Comparison of ENCODE assay signal across 17 mouse cellular contexts in genomic region chr2:60901013-60901412, GRCm38 (mm10).
DNase-seq lines count a peak whose midpoint lies in the region; ATAC-seq and TF ChIP-seq lines count a peak whose summit lies in the region.
"Had no signal": no experiment of that assay in that cellular context is flagged by ENCODE, and none has a peak within 500 bp of the region (broad histone marks: within the 10 kb centered on the region; RNA-seq: fewer than 3 reads in every experiment).

No protein-coding gene starts in this region.

- intact Hi-C loops in heart, adult 2 months (cut with DNase I): loop anchor here (1.0 to 10.0 kb wide), 5 partner anchors 20 to 396 kb away; no protein-coding TSS in a partner anchor
- intact Hi-C loops in heart, postnatal 25 days (cut with DNase I): loop anchor here (2.0 to 10.0 kb wide), 4 partner anchors 16 to 394 kb away; no protein-coding TSS in a partner anchor

- peak overlapping the region; percentile 15 for H3K4me3 ChIP-seq in heart, adult 2 months
- no peak overlapping the region for H3K4me3 ChIP-seq in kidney, embryonic 15.5 days (replicated peaks)
- no peak overlapping the region for H3K4me3 ChIP-seq in kidney, embryonic 16.5 days (ENCODE audit: low read length)
- peak overlapping the region; percentile 18; the same call in 1 of the 2 replicates for H3K4me3 ChIP-seq in lung, postnatal 0 days (ENCODE audit: low read depth, low read length)
- H3K4me3 ChIP-seq: hindbrain, embryonic 10.5 days; midbrain, embryonic 15.5 days; neural tube, embryonic 15.5 days had no signal

- no peak for TF ChIP-seq CTCF in heart, adult 2 months (IDR thresholded peaks at IDR 0.05)
- no peak for TF ChIP-seq CTCF in lung, postnatal 0 days (IDR thresholded peaks at IDR 0.05)

- H3K27ac ChIP-seq in heart, adult 2 months: peak overlapping the region; percentile 72
- peak overlapping the region; percentile 58; the same call in 1 of the 2 replicates for H3K27ac ChIP-seq in kidney, embryonic 15.5 days
- no peak overlapping the region for H3K27ac ChIP-seq in kidney, embryonic 16.5 days (ENCODE audit: low read length)
- peak overlapping the region; percentile 93; the same call in 1 of the 2 replicates for H3K27ac ChIP-seq in lung, postnatal 0 days (ENCODE audit: low read length)
- H3K27ac ChIP-seq: liver, embryonic 14.5 days; midbrain, embryonic 15.5 days; neural tube, embryonic 15.5 days had no signal

- WGBS in heart, adult 2 months: 52% methylated on average over 6 of the region's 6 CpGs
- 80% methylated on average over 6 of the region's 6 CpGs for WGBS in kidney, embryonic 15.5 days
- 82% methylated on average over 6 of the region's 6 CpGs for WGBS in kidney, embryonic 16.5 days
- WGBS in lung, postnatal 0 days: 69% methylated on average over 6 of the region's 6 CpGs

- H3K9me3 ChIP-seq in kidney, embryonic 15.5 days (replicated peaks): no peaks in the 10 kb centered on the region
- no peaks in the 10 kb centered on the region for H3K9me3 ChIP-seq in kidney, embryonic 16.5 days (ENCODE audit: low read length)
- no peaks in the 10 kb centered on the region for H3K9me3 ChIP-seq in lung, postnatal 0 days (ENCODE audit: low read length)
- H3K9me3 ChIP-seq: G1E; hindbrain, embryonic 10.5 days; midbrain, embryonic 15.5 days; neural tube, embryonic 15.5 days had no signal

- no peak for TF ChIP-seq POLR2A in heart, adult 2 months (IDR thresholded peaks at IDR 0.05; ENCODE audit: insufficient read depth, low read depth, low read length)

- H3K36me3 ChIP-seq in heart, adult 2 months (ENCODE audit: control insufficient read depth, insufficient read depth, low read length): peaks cover 28% of the 10 kb centered on the region
- H3K36me3 ChIP-seq in kidney, embryonic 15.5 days: no peaks in the 10 kb centered on the region
- no peaks in the 10 kb centered on the region for H3K36me3 ChIP-seq in kidney, embryonic 16.5 days (ENCODE audit: insufficient read depth, low read length)
- H3K36me3 ChIP-seq in lung, postnatal 0 days (ENCODE audit: insufficient read depth, low read length): no peaks in the 10 kb centered on the region
- H3K36me3 ChIP-seq: G1E; hindbrain, embryonic 10.5 days; midbrain, embryonic 15.5 days; neural tube, embryonic 15.5 days had no signal

- H3K79me2 ChIP-seq in heart, adult 2 months (replicated peaks; ENCODE audit: control insufficient read depth, insufficient read depth, low read length): no peaks in the 10 kb centered on the region

- DNase-seq in heart, adult 2 months: no peak
- DNase-seq in heart, postnatal 25 days (ENCODE audit: low spot score): no peak
- no peak for DNase-seq in lung, postnatal 0 days (ENCODE audit: low spot score)
- no peak for DNase-seq in lung, adult 18-20 months
- no peak for DNase-seq in spleen, postnatal 10 days (ENCODE audit: low spot score in 2 of 2)
- DNase-seq: cerebellum, adult 18-20 months; cerebellum, postnatal 25 days; embryo, embryonic 11 days; thymus, postnatal 36 days had no signal

- H3K9ac ChIP-seq in heart, adult 2 months (ENCODE audit: low read depth, low read length): no peak overlapping the region
- no peak overlapping the region for H3K9ac ChIP-seq in kidney, embryonic 15.5 days
- no peak overlapping the region for H3K9ac ChIP-seq in kidney, embryonic 16.5 days (replicated peaks; ENCODE audit: low read length)
- H3K9ac ChIP-seq in lung, postnatal 0 days (replicated peaks; ENCODE audit: low read depth): no peak overlapping the region
- H3K9ac ChIP-seq: liver, embryonic 14.5 days; midbrain, embryonic 15.5 days; neural tube, embryonic 15.5 days had no signal

- H3K4me1 ChIP-seq in heart, adult 2 months (ENCODE audit: control insufficient read depth, insufficient read depth, low read length): peaks cover 21% of the 10 kb centered on the region
- H3K4me1 ChIP-seq in kidney, embryonic 15.5 days: peaks cover 29% of the 10 kb centered on the region
- H3K4me1 ChIP-seq in kidney, embryonic 16.5 days (ENCODE audit: insufficient read depth, low read length): peaks cover 34% of the 10 kb centered on the region
- peaks cover 12% of the 10 kb centered on the region; the same call in 1 of the 2 replicates for H3K4me1 ChIP-seq in lung, postnatal 0 days (ENCODE audit: insufficient read depth, low read depth, low read length)
- H3K4me1 ChIP-seq: hindbrain, embryonic 10.5 days; midbrain, embryonic 15.5 days; neural tube, embryonic 15.5 days had no signal

- no peaks in the 10 kb centered on the region for H3K27me3 ChIP-seq in heart, adult 2 months (ENCODE audit: control insufficient read depth, insufficient read depth, low read length)
- H3K27me3 ChIP-seq in kidney, embryonic 15.5 days: no peaks in the 10 kb centered on the region
- H3K27me3 ChIP-seq in kidney, embryonic 16.5 days (ENCODE audit: insufficient read depth, low read length): no peaks in the 10 kb centered on the region
- no peaks in the 10 kb centered on the region for H3K27me3 ChIP-seq in lung, postnatal 0 days (replicated peaks; ENCODE audit: insufficient read depth, low read length)
- H3K27me3 ChIP-seq: midbrain, embryonic 15.5 days; neural tube, embryonic 15.5 days had no signal

- no peak for ATAC-seq in kidney, embryonic 15.5 days (replicated peaks; ENCODE audit: low FRiP score)
- no peak for ATAC-seq in kidney, embryonic 16.5 days (ENCODE audit: low FRiP score, low TSS enrichment)
- no peak for ATAC-seq in lung, postnatal 0 days
- ATAC-seq: forebrain, embryonic 16.5 days; midbrain, embryonic 15.5 days had no signal

- H3K4me2 ChIP-seq in kidney, embryonic 15.5 days: no peak overlapping the region
- no peak overlapping the region for H3K4me2 ChIP-seq in kidney, embryonic 16.5 days (replicated peaks; ENCODE audit: low read depth, low read length)
- peak overlapping the region; percentile 49; the same call in 1 of the 2 replicates for H3K4me2 ChIP-seq in lung, postnatal 0 days (replicated peaks; ENCODE audit: low read depth, low read length)
- H3K4me2 ChIP-seq: midbrain, embryonic 15.5 days; neural tube, embryonic 15.5 days had no signal

- no peak for TF ChIP-seq EP300 in heart, adult 2 months (IDR thresholded peaks at IDR 0.05; ENCODE audit: insufficient read depth, low read depth, low read length)
- no peak for TF ChIP-seq EP300 in lung, postnatal 0 days (IDR thresholded peaks at IDR 0.05)

Comparison
In these comparisons a context has a peak if more than half of its experiments do, and no peak if none do; other contexts are left out.
1. H3K4me3 ChIP-seq: peak in heart, adult 2 months (single experiment) and lung, postnatal 0 days (single experiment); none in kidney, embryonic 15.5 days (single experiment) and kidney, embryonic 16.5 days (single experiment).